Mouse (Mus musculus): ENCODE measurements around the gene Misp. TPM values are rescaled to one million over a fixed set of nuclear protein-coding genes. Genes with fewer than 3 reads are reported as not detected.

Misp gene
- polyA plus RNA-seq, 1 experiment from 2014 or later, result 10.5 TPM

GRCm38 (mm10) chr10:79838151-79838550 is 17.4 kb downstream of the Misp start:
- Histone ChIP-seq H3K27ac (ENCODE audit: low read length) (no peak overlapping the region), H3K9ac (replicated peaks; ENCODE audit: low read depth) (no peak overlapping the region), H3K4me2 (replicated peaks; ENCODE audit: low read depth, low read length) (no peak overlapping the region), H3K4me3 (ENCODE audit: low read depth, low read length) (no peak overlapping the region), H3K4me1 (ENCODE audit: insufficient read depth, low read depth, low read length) (peaks cover 3% of the 10 kb centered on the region; the same call in 1 of the 2 replicates), H3K27me3 (replicated peaks; ENCODE audit: insufficient read depth, low read length) (no peaks in the 10 kb centered on the region), H3K36me3 (ENCODE audit: insufficient read depth, low read length) (no peaks in the 10 kb centered on the region), H3K9me3 (ENCODE audit: low read length) (no peaks in the 10 kb centered on the region)
- ATAC-seq (no peak), DNase-seq (ENCODE audit: low spot score) (no peak)
- TF ChIP-seq CTCF (IDR thresholded peaks at IDR 0.05) (no peak), EP300 (IDR thresholded peaks at IDR 0.05) (no peak)
- WGBS, result 21% methylated on average over 2 of the region's 2 CpGs

- no peaks in the 10 kb centered on the region for H3K9me3 ChIP-seq (ENCODE audit: low read length)
- no peak for ATAC-seq
- H3K27me3 ChIP-seq (replicated peaks; ENCODE audit: insufficient read depth, low read length), result no peaks in the 10 kb centered on the region
- peak overlapping the region; percentile 62; the same call in 1 of the 2 replicates for H3K4me2 ChIP-seq (replicated peaks; ENCODE audit: low read depth, low read length)
- no peak overlapping the region for H3K9ac ChIP-seq (replicated peaks; ENCODE audit: low read depth)
- no peaks in the 10 kb centered on the region for H3K36me3 ChIP-seq (ENCODE audit: insufficient read depth, low read length)
- peaks cover 3% of the 10 kb centered on the region; the same call in 1 of the 2 replicates for H3K4me1 ChIP-seq (ENCODE audit: insufficient read depth, low read depth, low read length)
- WGBS, result 89% methylated on average over 3 of the region's 3 CpGs
- DNase-seq (ENCODE audit: low spot score), result no peak
- H3K4me3 ChIP-seq (ENCODE audit: low read depth, low read length), result no peak overlapping the region
- no peak for TF ChIP-seq CTCF (IDR thresholded peaks at IDR 0.05)
- TF ChIP-seq EP300 (IDR thresholded peaks at IDR 0.05), result no peak
- H3K27ac ChIP-seq (ENCODE audit: low read length), result peak overlapping the region; percentile 88
These were observed 19.3 kb downstream of the Misp start for GRCm38 (mm10) chr10:79840091-79840490.

GRCm38 (mm10) chr10:79840644-79841551 is 20.1 kb downstream of the Misp start:
- H3K4me1 ChIP-seq (ENCODE audit: insufficient read depth, low read depth, low read length), result peaks cover 3% of the 10 kb centered on the region; the same call in 1 of the 2 replicates
- ATAC-seq (peak; percentile 94), DNase-seq (ENCODE audit: low spot score) (peak; percentile 97)
- peak; percentile 70 for TF ChIP-seq EP300 (IDR thresholded peaks at IDR 0.05)
- peak; percentile 50 for TF ChIP-seq CTCF (IDR thresholded peaks at IDR 0.05)
- no peaks in the 10 kb centered on the region for H3K36me3 ChIP-seq (ENCODE audit: insufficient read depth, low read length)
- H3K9me3 ChIP-seq (ENCODE audit: low read length), result no peaks in the 10 kb centered on the region
- H3K27ac ChIP-seq (ENCODE audit: low read length), result peak overlapping the region; percentile 88
- peak overlapping the region; percentile 24 for H3K9ac ChIP-seq (replicated peaks; ENCODE audit: low read depth)
- H3K4me3 ChIP-seq (ENCODE audit: low read depth, low read length), result peak overlapping the region; percentile 34
- H3K27me3 ChIP-seq (replicated peaks; ENCODE audit: insufficient read depth, low read length), result no peaks in the 10 kb centered on the region
- WGBS, result under 1% methylated on average over 24 of the region's 24 CpGs
- H3K4me2 ChIP-seq (replicated peaks; ENCODE audit: low read depth, low read length), result peak overlapping the region; percentile 62

- Histone ChIP-seq H3K4me2 (replicated peaks; ENCODE audit: low read depth, low read length) (no peak overlapping the region), H3K9me3 (ENCODE audit: low read length) (no peaks in the 10 kb centered on the region), H3K27me3 (replicated peaks; ENCODE audit: insufficient read depth, low read length) (no peaks in the 10 kb centered on the region), H3K27ac (ENCODE audit: low read length) (peak overlapping the region; percentile 26; the same call in 1 of the 2 replicates), H3K4me1 (ENCODE audit: insufficient read depth, low read depth, low read length) (peaks cover 3% of the 10 kb centered on the region; the same call in 1 of the 2 replicates), H3K36me3 (ENCODE audit: insufficient read depth, low read length) (no peaks in the 10 kb centered on the region), H3K9ac (replicated peaks; ENCODE audit: low read depth) (no peak overlapping the region), H3K4me3 (ENCODE audit: low read depth, low read length) (no peak overlapping the region)
- WGBS, result 59% methylated on average over 3 of the region's 3 CpGs
- TF ChIP-seq CTCF (IDR thresholded peaks at IDR 0.05) (no peak), EP300 (IDR thresholded peaks at IDR 0.05) (no peak)
- ATAC-seq (no peak), DNase-seq (ENCODE audit: low spot score) (no peak)
These were observed 21.5 kb downstream of the Misp start for GRCm38 (mm10) chr10:79842322-79842721.

GRCm38 (mm10) chr10:79843476-79843875 is 22.7 kb downstream of the Misp start:
- Histone ChIP-seq H3K27me3 (replicated peaks; ENCODE audit: insufficient read depth, low read length) (no peaks in the 10 kb centered on the region), H3K4me1 (ENCODE audit: insufficient read depth, low read depth, low read length) (peaks cover 3% of the 10 kb centered on the region; the same call in 1 of the 2 replicates), H3K4me3 (ENCODE audit: low read depth, low read length) (no peak overlapping the region), H3K4me2 (replicated peaks; ENCODE audit: low read depth, low read length) (no peak overlapping the region), H3K36me3 (ENCODE audit: insufficient read depth, low read length) (no peaks in the 10 kb centered on the region), H3K9me3 (ENCODE audit: low read length) (no peaks in the 10 kb centered on the region), H3K9ac (replicated peaks; ENCODE audit: low read depth) (no peak overlapping the region), H3K27ac (ENCODE audit: low read length) (no peak overlapping the region)
- TF ChIP-seq CTCF (IDR thresholded peaks at IDR 0.05) (no peak), EP300 (IDR thresholded peaks at IDR 0.05) (no peak)
- WGBS, result 26% methylated on average over 6 of the region's 6 CpGs
- no peak for DNase-seq (ENCODE audit: low spot score)
- no peak for ATAC-seq

- H3K9ac ChIP-seq (replicated peaks; ENCODE audit: low read depth), result no peak overlapping the region
- ATAC-seq (no peak), DNase-seq (ENCODE audit: low spot score) (no peak)
- H3K4me1 ChIP-seq (ENCODE audit: insufficient read depth, low read depth, low read length), result peaks cover 7% of the 10 kb centered on the region; the same call in 1 of the 2 replicates
- no peak overlapping the region for H3K27ac ChIP-seq (ENCODE audit: low read length)
- no peak overlapping the region for H3K4me3 ChIP-seq (ENCODE audit: low read depth, low read length)
- H3K4me2 ChIP-seq (replicated peaks; ENCODE audit: low read depth, low read length), result no peak overlapping the region
- no peaks in the 10 kb centered on the region for H3K27me3 ChIP-seq (replicated peaks; ENCODE audit: insufficient read depth, low read length)
- 51% methylated on average over 5 of the region's 5 CpGs for WGBS
- H3K36me3 ChIP-seq (ENCODE audit: insufficient read depth, low read length), result no peaks in the 10 kb centered on the region
- H3K9me3 ChIP-seq (ENCODE audit: low read length), result no peaks in the 10 kb centered on the region
- TF ChIP-seq CTCF (IDR thresholded peaks at IDR 0.05) (no peak), EP300 (IDR thresholded peaks at IDR 0.05) (no peak)
These were observed 25.8 kb downstream of the Misp start for GRCm38 (mm10) chr10:79846553-79846952.
